Mouse (Mus musculus) neural tube, embryonic 12.5 days (tissue): ENCODE measurements around the gene Sik1. TPM values are rescaled to one million over a fixed set of nuclear protein-coding genes. Genes with fewer than 3 reads are reported as not detected.
A peak's percentile ranks its signal among the peaks of the same experiment; 100 is the strongest.

Experiments used
- ATAC-seq: fragments of 200-750 bp; cut with Nextera tagmentation; 2 replicates; pipeline ENCODE4 v1.8.0; 2017; ENCODE audit warnings: low read depth, mild to moderate bottlenecking, moderate TSS enrichment, moderate library complexity; ENCODE audit not compliant: low FRiP score
- H3K27ac ChIP-seq: fragments of 300-500 bp; sonication (generic); 2 replicates; pipeline ENCODE4 v1.5.1; 2016
- H3K27me3 ChIP-seq: fragments of 300-500 bp; sonication (generic); replicated peaks from 2 replicates; pipeline ENCODE4 v1.6.1; 2016; ENCODE audit warnings: mild to moderate bottlenecking
- H3K36me3 ChIP-seq: fragments of 300-500 bp; sonication (generic); 2 replicates; pipeline ENCODE4 v1.6.1; 2016; ENCODE audit warnings: mild to moderate bottlenecking
- H3K4me1 ChIP-seq: fragments of 300-500 bp; sonication (generic); 2 replicates; pipeline ENCODE4 v1.6.1; 2016
- H3K4me2 ChIP-seq: fragments of 300-500 bp; sonication (generic); replicated peaks from 2 replicates; pipeline ENCODE4 v1.6.1; 2016; ENCODE audit warnings: mild to moderate bottlenecking
- H3K4me3 ChIP-seq: fragments of 300-500 bp; sonication (generic); 2 replicates; pipeline ENCODE4 v1.5.1; 2016
- H3K9ac ChIP-seq: fragments of 300-500 bp; sonication (generic); 2 replicates; pipeline ENCODE4 v1.6.1; 2016; ENCODE audit warnings: mild to moderate bottlenecking
- H3K9me3 ChIP-seq: fragments of 300-500 bp; sonication (generic); 2 replicates; pipeline ENCODE4 v1.6.1; 2016; ENCODE audit warnings: mild to moderate bottlenecking
- WGBS: fragments of 180-500 bp; shearing (Covaris S2); methylation state at CpG from one replicate; pipeline ENCODE4 v1.1.7; 2016; 5-methylcytosine and 5-hydroxymethylcytosine counted together
- polyA plus RNA-seq: library from polyadenylated mRNA; unstranded; fragments of >200 nt; fragmentation: Nextera tagmentation; extraction: Ambion mirVana; gene quantifications from 2 replicates; pipeline ENCODE4 v1.2.1, GENCODE M21; 2016

Sik1 gene
- 16.2 and 21.6 TPM in 2 replicates for polyA plus RNA-seq

GRCm38 (mm10) chr17:31855597-31856518 lies at the start of gene Sik1:
Gene Sik1 (minus strand): TSS chr17:31855804.
- peaks cover 5% of the 10 kb centered on the region for H3K36me3 ChIP-seq
- WGBS: under 1% methylated on average over 89 of the region's 92 CpGs
- H3K9me3 ChIP-seq: no peaks in the 10 kb centered on the region
- peak within 1 kb of the TSS; percentile 87 for H3K4me3 ChIP-seq
- H3K4me1 ChIP-seq: peaks cover 29% of the 10 kb centered on the region
- peak within 1 kb of the TSS; percentile 92 for H3K9ac ChIP-seq
- peak; percentile 93 for ATAC-seq
- H3K27me3 ChIP-seq: no peaks in the 10 kb centered on the region
- H3K27ac ChIP-seq: peak within 1 kb of the TSS; percentile 53
- peak within 1 kb of the TSS; percentile 82 for H3K4me2 ChIP-seq

GRCm38 (mm10) chr17:31905201-31905790 lies 49.7 kb upstream of the Sik1 start:
- no peak overlapping the region for H3K4me3 ChIP-seq
- 93% methylated on average over 9 of the region's 9 CpGs for WGBS
- no peaks in the 10 kb centered on the region for H3K36me3 ChIP-seq
- H3K27ac ChIP-seq: no peak overlapping the region
- no peak overlapping the region for H3K4me2 ChIP-seq
- no peaks in the 10 kb centered on the region for H3K4me1 ChIP-seq
- H3K27me3 ChIP-seq: no peaks in the 10 kb centered on the region
- no peak overlapping the region for H3K9ac ChIP-seq
- no peak for ATAC-seq
- no peaks in the 10 kb centered on the region for H3K9me3 ChIP-seq

GRCm38 (mm10) chr17:31904036-31904435 lies 48.4 kb upstream of the Sik1 start:
- H3K36me3 ChIP-seq: no peaks in the 10 kb centered on the region
- H3K4me3 ChIP-seq: no peak overlapping the region
- H3K4me1 ChIP-seq: no peaks in the 10 kb centered on the region
- no peak overlapping the region for H3K4me2 ChIP-seq
- no peak overlapping the region for H3K27ac ChIP-seq
- no peak overlapping the region for H3K9ac ChIP-seq
- no peak for ATAC-seq
- no peaks in the 10 kb centered on the region for H3K9me3 ChIP-seq
- H3K27me3 ChIP-seq: no peaks in the 10 kb centered on the region
- 91% methylated on average over 7 of the region's 7 CpGs for WGBS

GRCm38 (mm10) chr17:31902630-31903198 lies 47.1 kb upstream of the Sik1 start:
- H3K27me3 ChIP-seq: no peaks in the 10 kb centered on the region
- H3K4me1 ChIP-seq: no peaks in the 10 kb centered on the region
- no peak overlapping the region for H3K9ac ChIP-seq
- no peaks in the 10 kb centered on the region for H3K36me3 ChIP-seq
- H3K4me2 ChIP-seq: no peak overlapping the region
- H3K27ac ChIP-seq: no peak overlapping the region
- no peak overlapping the region for H3K4me3 ChIP-seq
- 57% methylated on average over 3 of the region's 3 CpGs for WGBS
- no peaks in the 10 kb centered on the region for H3K9me3 ChIP-seq
- no peak for ATAC-seq

- Histone ChIP-seq H3K4me2 (no peak overlapping the region), H3K4me1 (no peaks in the 10 kb centered on the region), H3K9me3 (no peaks in the 10 kb centered on the region), H3K27ac (no peak overlapping the region), H3K36me3 (no peaks in the 10 kb centered on the region), H3K4me3 (no peak overlapping the region), H3K9ac (no peak overlapping the region), H3K27me3 (no peaks in the 10 kb centered on the region)
- WGBS: 80% methylated on average over 11 of the region's 11 CpGs
- ATAC-seq: no peak
Measured at GRCm38 (mm10) chr17:31901461-31902204, 46.0 kb upstream of the Sik1 start.

- no peaks in the 10 kb centered on the region for H3K27me3 ChIP-seq
- no peaks in the 10 kb centered on the region for H3K9me3 ChIP-seq
- no peak for ATAC-seq
- no peaks in the 10 kb centered on the region for H3K4me1 ChIP-seq
- no peak overlapping the region for H3K27ac ChIP-seq
- no peaks in the 10 kb centered on the region for H3K36me3 ChIP-seq
- H3K4me2 ChIP-seq: no peak overlapping the region
- H3K9ac ChIP-seq: no peak overlapping the region
- 66% methylated on average over 5 of the region's 5 CpGs for WGBS
- no peak overlapping the region for H3K4me3 ChIP-seq
Measured at GRCm38 (mm10) chr17:31898941-31899340, 43.3 kb upstream of the Sik1 start.

- Histone ChIP-seq H3K27me3 (no peaks in the 10 kb centered on the region), H3K9ac (no peak overlapping the region), H3K27ac (no peak overlapping the region), H3K36me3 (no peaks in the 10 kb centered on the region), H3K4me2 (no peak overlapping the region), H3K4me3 (no peak overlapping the region), H3K9me3 (no peaks in the 10 kb centered on the region), H3K4me1 (peaks cover 10% of the 10 kb centered on the region)
- WGBS: 85% methylated on average over 4 of the region's 4 CpGs
- no peak for ATAC-seq
Measured at GRCm38 (mm10) chr17:31897186-31897793, 41.7 kb upstream of the Sik1 start.

GRCm38 (mm10) chr17:31896751-31897150 lies 41.1 kb upstream of the Sik1 start:
- ATAC-seq: no peak
- Histone ChIP-seq H3K36me3 (no peaks in the 10 kb centered on the region), H3K9me3 (no peaks in the 10 kb centered on the region), H3K4me1 (peaks cover 13% of the 10 kb centered on the region), H3K9ac (no peak overlapping the region), H3K27ac (no peak overlapping the region), H3K4me2 (no peak overlapping the region), H3K27me3 (no peaks in the 10 kb centered on the region), H3K4me3 (no peak overlapping the region)
- WGBS: 75% methylated on average over 3 of the region's 3 CpGs

- Histone ChIP-seq H3K27me3 (no peaks in the 10 kb centered on the region), H3K27ac (no peak overlapping the region), H3K9ac (no peak overlapping the region), H3K4me1 (peaks cover 17% of the 10 kb centered on the region), H3K4me2 (no peak overlapping the region), H3K4me3 (no peak overlapping the region), H3K36me3 (no peaks in the 10 kb centered on the region), H3K9me3 (no peaks in the 10 kb centered on the region)
- ATAC-seq: no peak
- 91% methylated on average over 7 of the region's 7 CpGs for WGBS
Measured at GRCm38 (mm10) chr17:31896311-31896710, 40.7 kb upstream of the Sik1 start.

GRCm38 (mm10) chr17:31893371-31894060 lies 37.9 kb upstream of the Sik1 start:
- Histone ChIP-seq H3K4me2 (no peak overlapping the region), H3K4me3 (no peak overlapping the region), H3K27me3 (no peaks in the 10 kb centered on the region), H3K9ac (no peak overlapping the region), H3K9me3 (no peaks in the 10 kb centered on the region), H3K27ac (no peak overlapping the region), H3K36me3 (no peaks in the 10 kb centered on the region), H3K4me1 (peaks cover 26% of the 10 kb centered on the region)
- WGBS: 77% methylated on average over 5 of the region's 5 CpGs
- ATAC-seq: no peak

GRCm38 (mm10) chr17:31892750-31893149 lies 37.1 kb upstream of the Sik1 start:
- 24% methylated on average over 10 of the region's 10 CpGs for WGBS
- Histone ChIP-seq H3K4me3 (no peak overlapping the region), H3K9ac (no peak overlapping the region), H3K27ac (no peak overlapping the region), H3K4me2 (peak overlapping the region; percentile 16), H3K4me1 (peaks cover 26% of the 10 kb centered on the region), H3K36me3 (no peaks in the 10 kb centered on the region), H3K27me3 (no peaks in the 10 kb centered on the region), H3K9me3 (no peaks in the 10 kb centered on the region)
- ATAC-seq: peak; percentile 50; the same call in 1 of the 2 replicates
